Mouse (Mus musculus) megakaryocyte, embryonic 14.5 days (primary cell): ENCODE results near the gene Itpk1.

ENCODE experiments used
- FLI1 ChIP-seq: IDR thresholded peaks from 2 replicates; pipeline ENCODE4 v1.6.1; 2012; ENCODE audit warnings: low read length, inconsistent platforms, mixed read lengths
- GATA1 ChIP-seq: IDR thresholded peaks from 3 replicates; pipeline ENCODE4 v1.6.1; 2012; ENCODE audit warnings: mixed read lengths, low read length, inconsistent platforms, borderline replicate concordance

GRCm38 (mm10) chr12:102581579-102582196 lies 123.0 kb downstream of the Itpk1 start:
- no peak for TF ChIP-seq GATA1
- no peak for TF ChIP-seq FLI1
